Mouse (Mus musculus) frontal cortex, adult (tissue): ENCODE data around the gene Timm22.

Experiments
- ATAC-seq: cut with Nextera tagmentation; 2 replicates; pipeline ENCODE4 v1.9.2; 2017; ENCODE audit warnings: mild to moderate bottlenecking, moderate library complexity, mixed read lengths; ENCODE audit not compliant: low TSS enrichment

The Timm22 gene

GRCm38 (mm10) chr11:76388711-76389110 lies 18.0 kb upstream of the Timm22 start:
- no peak for ATAC-seq

DNA sequence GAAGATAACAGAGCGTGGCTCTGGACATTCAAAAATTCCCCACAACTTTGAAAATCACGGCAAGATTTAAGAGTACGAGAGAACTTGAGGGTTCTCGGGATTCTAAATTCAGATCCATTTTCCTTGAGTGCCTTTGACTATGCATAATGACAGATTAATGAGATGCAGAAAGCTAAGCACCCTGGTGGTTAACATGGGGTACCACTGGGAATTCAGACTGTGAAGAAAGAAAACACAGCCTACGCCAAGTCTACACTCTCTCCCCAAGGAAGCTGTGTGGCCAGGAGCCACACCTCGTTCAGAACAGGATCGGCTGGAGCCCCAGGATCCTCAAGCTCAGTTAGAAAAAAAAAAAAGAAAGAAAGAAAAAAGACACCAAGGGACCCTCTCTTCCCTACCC lies 14.2 kb upstream of the Timm22 start:
- no peak for ATAC-seq

DNA sequence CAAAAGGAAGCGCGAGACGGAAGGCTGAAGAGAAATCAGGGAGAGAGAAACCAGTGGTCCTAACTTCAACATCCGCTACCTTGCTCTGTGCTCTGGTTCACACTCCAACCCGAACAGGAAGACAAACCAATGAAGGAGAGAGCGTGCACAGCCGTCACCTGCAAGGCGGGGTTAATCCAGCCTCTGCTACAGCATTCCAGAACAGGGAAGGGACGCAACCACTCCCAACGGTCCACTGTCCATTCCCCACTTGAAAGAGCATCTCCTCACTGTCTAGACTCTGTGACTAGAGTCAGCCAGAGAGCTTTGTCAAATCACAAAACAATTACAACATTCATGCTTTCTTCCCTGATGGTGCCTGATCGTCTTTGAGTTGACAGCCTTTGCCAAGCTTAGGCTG lies 13.8 kb upstream of the Timm22 start:
- no peak for ATAC-seq

DNA sequence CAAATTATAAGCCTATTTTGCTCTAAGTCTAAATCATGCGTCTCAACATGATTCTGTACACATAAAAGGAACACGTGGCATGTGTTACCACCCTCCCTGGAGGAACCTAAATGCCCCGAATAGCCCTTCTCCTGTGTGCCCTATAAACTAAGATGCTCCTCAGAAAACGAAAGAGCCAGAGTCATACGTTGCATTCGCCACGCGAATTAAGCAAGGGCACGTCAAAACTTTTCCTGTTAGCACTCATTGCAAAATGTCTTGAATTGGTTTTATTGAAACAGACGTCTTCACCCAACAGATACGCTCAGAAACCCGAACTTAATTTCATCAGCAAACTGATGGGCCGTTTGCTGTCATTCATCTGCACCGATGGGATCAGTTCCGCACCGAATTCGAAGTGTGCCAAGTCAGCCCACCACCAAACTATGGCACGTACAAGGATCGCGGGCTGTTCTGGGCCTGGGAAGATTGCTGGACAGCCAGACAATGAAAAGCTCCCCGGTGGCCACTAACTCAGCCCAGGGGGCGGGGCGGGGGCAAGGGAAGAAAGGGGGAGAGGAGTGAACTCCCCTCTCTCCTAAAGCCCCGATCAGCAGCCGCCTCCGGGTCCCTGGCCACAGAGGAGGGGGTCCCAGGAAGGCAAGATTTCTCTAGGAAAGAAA lies 9.0 kb upstream of the Timm22 start:
- ATAC-seq: no peak

DNA sequence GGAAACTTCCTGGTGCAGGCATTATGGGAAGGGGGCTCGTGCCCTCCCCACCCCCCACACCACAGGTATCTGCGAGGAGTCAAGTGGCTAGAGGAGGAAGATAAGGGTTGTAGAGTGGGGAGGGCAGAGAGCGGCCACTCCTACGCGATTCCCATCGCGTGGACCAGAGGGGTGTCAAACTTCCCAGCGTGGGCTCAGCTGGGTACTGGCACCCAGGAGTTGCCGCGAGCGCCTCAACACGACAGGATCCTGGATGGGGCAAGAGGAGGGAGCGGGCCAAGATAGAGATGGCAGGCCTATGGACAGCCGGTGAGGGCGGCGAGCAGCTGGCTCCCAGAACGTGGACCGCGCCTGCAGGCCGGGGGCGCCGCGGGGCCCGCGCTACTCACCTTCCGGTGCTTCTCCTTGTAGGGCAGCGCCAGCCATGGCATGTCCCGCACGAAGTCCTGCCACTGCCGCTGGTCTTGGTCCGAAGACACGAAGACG lies 8.4 kb upstream of the Timm22 start:
- peak; percentile 13; the same call in 1 of the 2 replicates for ATAC-seq

- peak; percentile 69; the same call in 1 of the 2 replicates for ATAC-seq
Measured at GRCm38 (mm10) chr11:76398798-76399586, 7.8 kb upstream of the Timm22 start, which contains the start of gene Nxn. TSS of gene Nxn (minus strand) at chr11:76399140.

- peak; percentile 74 for ATAC-seq
Measured at GRCm38 (mm10) chr11:76399587-76400330, 7.0 kb upstream of the Timm22 start.

DNA sequence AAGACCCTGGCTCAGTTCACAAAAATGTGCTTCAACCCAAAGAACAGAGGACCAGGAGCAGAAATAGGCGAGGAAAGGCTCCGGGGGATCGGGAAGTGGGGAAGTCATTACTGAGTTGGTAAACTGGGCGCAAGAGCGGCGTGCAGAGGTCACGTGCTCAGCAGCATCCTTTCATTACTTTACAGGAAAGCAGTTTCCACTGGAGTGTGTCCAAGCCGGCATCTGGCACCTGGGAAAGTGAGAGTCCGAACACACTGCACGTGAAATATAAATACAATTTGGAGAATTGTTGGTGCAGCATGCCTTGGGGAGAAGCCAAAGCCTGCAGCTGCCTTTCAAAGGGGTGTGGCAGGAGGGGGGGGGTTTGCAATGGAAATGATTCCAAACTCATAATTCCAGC lies 5.4 kb upstream of the Timm22 start:
- no peak for ATAC-seq

DNA sequence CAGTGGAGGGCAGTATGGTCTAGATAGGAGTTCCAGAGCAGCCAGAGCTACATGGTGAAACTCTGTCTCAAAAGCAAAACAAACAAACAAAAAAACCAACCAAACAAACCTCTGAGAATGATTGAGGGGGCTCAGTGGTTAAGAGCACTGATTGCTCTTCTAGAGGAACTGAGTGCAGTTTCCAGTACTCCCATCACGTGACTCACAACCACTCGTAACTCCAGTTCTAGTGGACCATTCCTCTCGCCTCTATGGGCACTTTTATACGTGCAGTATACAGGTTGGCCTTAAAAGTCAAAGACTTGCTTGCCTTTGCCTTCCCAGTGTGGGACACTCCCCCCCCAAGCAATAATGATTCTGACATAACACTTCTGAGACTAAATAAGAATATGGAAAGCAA lies 1.6 kb upstream of the Timm22 start:
- no peak for ATAC-seq

- no peak for ATAC-seq
Measured at GRCm38 (mm10) chr11:76405626-76406264, 1.0 kb upstream of the Timm22 start.

- ATAC-seq: peak; percentile 18; the same call in 1 of the 2 replicates
Measured at GRCm38 (mm10) chr11:76410826-76411225, 4.1 kb downstream of the Timm22 start.

GRCm38 (mm10) chr11:76413202-76413601 lies 6.5 kb downstream of the Timm22 start:
- no peak for ATAC-seq

DNA sequence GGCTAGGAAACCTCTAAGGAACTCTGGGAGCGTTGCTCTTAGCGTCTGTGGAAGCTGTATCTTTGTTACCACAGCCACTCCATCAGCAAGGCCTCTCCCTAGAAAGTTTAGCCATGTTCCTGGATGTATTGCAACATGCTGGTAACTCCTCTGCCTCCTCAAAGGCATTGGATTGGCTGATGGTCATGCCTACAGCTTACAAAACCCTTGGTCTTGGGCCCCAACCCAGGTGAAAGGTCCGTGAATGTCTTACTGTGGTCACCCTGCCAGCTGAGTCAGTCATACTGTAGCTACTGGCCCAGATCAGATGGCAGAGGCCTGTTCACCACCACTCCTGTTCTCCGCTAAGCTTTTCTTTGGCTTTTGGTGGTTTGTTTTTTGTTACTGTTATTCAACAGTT lies 8.2 kb downstream of the Timm22 start:
- ATAC-seq: no peak

GRCm38 (mm10) chr11:76415985-76416384 lies 9.2 kb downstream of the Timm22 start:
- ATAC-seq: no peak

DNA sequence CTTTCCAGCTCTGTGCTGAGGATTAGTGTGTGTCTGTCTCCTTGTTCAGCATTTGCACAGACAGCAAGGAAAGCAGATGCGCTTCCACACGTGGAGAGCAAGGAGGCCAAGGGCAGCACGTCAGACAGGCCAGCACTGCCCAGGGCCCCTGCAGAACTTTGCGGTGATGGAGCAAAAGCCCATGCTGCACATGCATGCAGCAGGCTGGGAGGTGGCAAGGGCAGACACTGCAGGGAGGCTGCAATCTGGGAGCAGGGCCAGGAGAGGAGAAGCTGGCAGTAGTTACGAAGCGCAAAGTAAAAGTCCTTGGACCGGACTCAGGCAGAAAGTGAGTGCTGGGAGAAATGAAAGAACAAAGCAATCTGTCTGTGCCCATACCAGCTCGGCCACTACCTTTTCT lies 11.7 kb downstream of the Timm22 start:
- peak; percentile 34 for ATAC-seq

- ATAC-seq: no peak
Measured at GRCm38 (mm10) chr11:76419179-76419578, 12.4 kb downstream of the Timm22 start.

GRCm38 (mm10) chr11:76420896-76421295 lies 14.1 kb downstream of the Timm22 start:
- no peak for ATAC-seq

GRCm38 (mm10) chr11:76425749-76426148 lies 19.0 kb downstream of the Timm22 start:
- ATAC-seq: peak; percentile 47; the same call in 1 of the 2 replicates

- peak; percentile 20 for ATAC-seq
Measured at GRCm38 (mm10) chr11:76427781-76428180, 21.0 kb downstream of the Timm22 start.

DNA sequence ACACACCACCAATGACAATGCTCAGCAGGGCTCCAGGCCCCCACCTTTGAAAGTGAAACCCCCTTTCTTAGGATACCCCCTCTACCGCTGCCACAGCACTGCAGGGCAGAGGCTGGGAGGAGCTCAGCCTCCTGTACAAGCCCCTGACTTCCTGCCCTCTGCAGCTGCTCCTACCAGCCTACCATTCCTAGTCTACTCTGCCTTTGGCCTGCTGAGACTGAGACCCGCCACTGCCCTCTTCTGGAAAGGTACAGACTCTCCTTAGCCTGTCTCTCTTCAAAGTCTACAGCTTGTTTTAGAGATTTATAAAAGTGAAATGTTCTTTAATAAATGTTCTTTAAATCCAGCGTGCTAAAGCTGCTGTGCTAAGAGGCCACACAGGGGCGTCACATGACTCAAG lies 22.3 kb downstream of the Timm22 start:
- ATAC-seq: no peak

GRCm38 (mm10) chr11:76429556-76429955 lies 22.8 kb downstream of the Timm22 start:
- no peak for ATAC-seq
